Mouse (Mus musculus) forebrain, embryonic 10.5 days (tissue): Measurements from ENCODE around the gene Gm5142. TPM values are rescaled to one million over a fixed set of nuclear protein-coding genes. Genes with fewer than 3 reads are reported as not detected.

Source experiments
- DNase-seq: peaks from one replicate; pipeline ENCODE4 v3.0.0-alpha.2; 2017; ENCODE audit warnings: low spot score; ENCODE audit errors: extremely low spot score
- H3K27ac ChIP-seq: fragments of 300-500 bp; sonication (generic); 2 replicates; pipeline ENCODE4 v1.5.1; 2016; ENCODE audit warnings: mild to moderate bottlenecking
- H3K27me3 ChIP-seq: fragments of 300-500 bp; sonication (generic); 2 replicates; pipeline ENCODE4 v1.6.1; 2016; ENCODE audit warnings: mild to moderate bottlenecking; ENCODE audit not compliant: poor library complexity, severe bottlenecking
- H3K36me3 ChIP-seq: fragments of 300-500 bp; sonication (generic); replicated peaks from 2 replicates; pipeline ENCODE4 v1.6.1; 2016; ENCODE audit warnings: mild to moderate bottlenecking, moderate library complexity
- H3K4me1 ChIP-seq: fragments of 300-500 bp; sonication (generic); 2 replicates; pipeline ENCODE4 v1.6.1; 2016
- H3K4me3 ChIP-seq: fragments of 300-500 bp; sonication (generic); 2 replicates; pipeline ENCODE4 v1.5.1; 2016; ENCODE audit warnings: mild to moderate bottlenecking, moderate library complexity
- H3K9me3 ChIP-seq: fragments of 300-500 bp; sonication (generic); 2 replicates; pipeline ENCODE4 v1.6.1; 2016; ENCODE audit warnings: mild to moderate bottlenecking, moderate library complexity
- WGBS: fragments of 180-500 bp; shearing (Covaris S2); methylation state at CpG from one replicate; pipeline ENCODE4 v1.1.7; 2016; 5-methylcytosine and 5-hydroxymethylcytosine counted together
- polyA plus RNA-seq: library from polyadenylated mRNA; unstranded; fragments of >200 nt; fragmentation: Nextera tagmentation; extraction: Ambion mirVana; gene quantifications from 2 replicates; pipeline ENCODE4 v1.2.1, GENCODE M21; 2016

The Gm5142 gene
- polyA plus RNA-seq, 1 experiment from 2014 or later = not detected

DNA sequence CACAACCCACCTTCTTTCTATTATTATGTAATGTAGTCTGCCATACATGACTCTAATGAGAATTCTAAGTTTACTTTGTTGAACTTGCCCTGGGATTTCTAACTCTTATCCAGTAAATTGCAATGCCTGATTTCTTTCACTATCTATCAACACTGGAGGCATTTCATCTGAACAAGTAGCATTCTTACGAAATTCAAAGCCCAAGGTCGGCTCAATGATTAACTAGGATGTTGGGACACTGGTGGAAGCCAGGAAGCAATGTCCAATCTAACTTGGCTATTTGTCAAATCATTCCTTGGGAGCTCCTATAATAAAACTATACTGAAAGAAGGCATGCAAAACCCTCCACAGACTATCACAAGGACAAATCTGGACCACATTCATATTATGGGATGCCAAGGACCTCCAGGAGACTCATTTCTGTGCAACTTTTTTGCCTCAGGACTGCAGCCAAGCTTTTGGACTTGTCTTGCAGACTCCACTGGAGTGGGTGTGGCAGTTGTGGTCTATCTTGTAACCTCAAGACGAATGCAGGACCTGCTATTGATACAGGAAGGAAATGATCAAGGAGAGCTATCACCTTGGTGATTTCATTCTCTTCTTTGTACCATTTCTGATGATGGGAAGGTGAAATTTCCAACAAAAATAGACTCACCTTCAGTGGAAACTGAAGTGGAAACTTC is 21.4 kb downstream of the Gm5142 start:
- H3K4me1 ChIP-seq = no peaks in the 10 kb centered on the region
- H3K4me3 ChIP-seq = no peak overlapping the region
- H3K36me3 ChIP-seq = no peaks in the 10 kb centered on the region
- no peaks in the 10 kb centered on the region for H3K9me3 ChIP-seq
- 85% methylated on average over 3 of the region's 3 CpGs for WGBS
- H3K27ac ChIP-seq = no peak overlapping the region
- DNase-seq = no peak
- no peaks in the 10 kb centered on the region for H3K27me3 ChIP-seq

DNA sequence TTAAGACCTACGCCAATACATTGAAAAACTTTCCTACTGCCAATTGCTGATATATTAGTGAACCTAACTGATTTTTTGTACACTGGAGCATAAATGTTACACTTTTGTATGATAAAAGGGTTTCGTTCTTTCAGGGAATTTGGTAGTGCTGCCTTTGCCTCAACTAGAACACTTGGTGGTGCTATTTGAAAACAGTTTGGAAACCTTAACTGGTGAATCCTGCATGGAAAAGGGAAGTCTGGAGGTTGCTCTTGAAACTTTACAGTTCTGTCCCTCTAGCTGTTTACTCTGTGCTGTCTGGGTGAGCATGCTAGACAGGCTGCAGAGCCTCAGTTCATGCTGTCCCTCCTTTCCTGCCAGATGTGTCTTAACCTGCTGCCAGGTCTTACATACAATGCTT is 23.0 kb downstream of the Gm5142 start:
- WGBS = 84% methylated on average over 2 of the region's 2 CpGs
- H3K4me3 ChIP-seq = no peak overlapping the region
- H3K27ac ChIP-seq = no peak overlapping the region
- H3K4me1 ChIP-seq = no peaks in the 10 kb centered on the region
- no peaks in the 10 kb centered on the region for H3K36me3 ChIP-seq
- no peaks in the 10 kb centered on the region for H3K27me3 ChIP-seq
- DNase-seq = no peak
- H3K9me3 ChIP-seq = no peaks in the 10 kb centered on the region

DNA sequence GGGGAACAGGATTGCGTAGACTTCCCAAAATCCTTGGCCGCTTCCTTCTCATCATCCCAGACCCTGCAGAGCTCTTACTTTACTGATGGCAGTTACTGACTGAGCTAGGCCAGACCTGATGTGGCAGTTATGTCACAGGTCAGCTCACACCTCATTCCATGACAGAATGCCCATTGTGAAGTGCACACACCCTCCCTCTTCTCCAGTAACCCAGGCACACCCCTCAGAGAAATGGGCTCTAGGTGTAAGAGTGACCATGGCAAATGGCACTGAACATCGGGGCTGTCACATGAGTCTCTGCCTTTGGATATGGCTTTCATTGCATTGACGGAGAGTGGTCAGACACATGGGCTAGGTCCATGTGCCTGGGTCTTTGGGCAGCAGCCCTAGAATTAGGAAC is 35.8 kb downstream of the Gm5142 start, which contains the start of gene 1700129C05Rik:
Gene 1700129C05Rik (minus strand): TSS at position 101 of the 400 bp plus-strand sequence.
- H3K4me1 ChIP-seq = no peaks in the 10 kb centered on the region
- no peaks in the 10 kb centered on the region for H3K36me3 ChIP-seq
- no peak within 1 kb of the TSS for H3K27ac ChIP-seq
- 96% methylated on average over 4 of the region's 4 CpGs for WGBS
- H3K27me3 ChIP-seq = no peaks in the 10 kb centered on the region
- DNase-seq = no peak
- H3K9me3 ChIP-seq = no peaks in the 10 kb centered on the region
- H3K4me3 ChIP-seq = no peak within 1 kb of the TSS

DNA sequence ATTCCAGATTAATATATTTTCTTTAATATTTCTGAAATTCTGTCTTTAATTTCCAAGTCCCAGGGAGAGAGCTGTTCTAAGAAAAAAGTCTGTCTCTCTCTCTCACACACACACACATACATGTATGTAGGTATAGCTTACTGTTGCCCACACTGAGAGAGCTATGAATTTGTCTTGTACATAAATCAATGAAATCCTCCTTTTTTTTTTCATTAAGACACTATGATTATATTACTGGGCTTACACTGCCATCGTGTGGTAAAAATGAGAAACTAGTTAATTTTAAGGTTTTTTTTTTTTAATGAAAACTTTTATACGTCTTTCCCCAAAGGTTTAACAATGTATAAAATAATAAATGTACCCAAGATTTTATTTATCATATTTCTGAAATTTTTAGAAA is 64.3 kb downstream of the Gm5142 start:
- no peaks in the 10 kb centered on the region for H3K27me3 ChIP-seq
- H3K36me3 ChIP-seq = no peaks in the 10 kb centered on the region
- DNase-seq = no peak
- H3K4me3 ChIP-seq = no peak overlapping the region
- 10% methylated on average over 2 of the region's 2 CpGs for WGBS
- no peaks in the 10 kb centered on the region for H3K4me1 ChIP-seq
- no peak overlapping the region for H3K27ac ChIP-seq
- H3K9me3 ChIP-seq = no peaks in the 10 kb centered on the region

Other genes starting within 250 kb of the Gm5142 start
- gene 1700129C05Rik, start 35.9 kb downstream of the Gm5142 start, polyA plus RNA-seq = not detected in 2 replicates
- 121 and 127 TPM in 2 replicates for gene Rcbtb1, start 22.5 kb upstream of the Gm5142 start, polyA plus RNA-seq
- not detected in 2 replicates for gene Gm6904, start 81.5 kb upstream of the Gm5142 start, polyA plus RNA-seq
- gene Phf11a, start 118.8 kb upstream of the Gm5142 start, polyA plus RNA-seq = not detected in 2 replicates
- 0.21 and 0.26 TPM in 2 replicates for gene Phf11b, start 162.6 kb upstream of the Gm5142 start, polyA plus RNA-seq
- gene Phf11d, start 186.7 kb upstream of the Gm5142 start, polyA plus RNA-seq = 0.17 and 0.22 TPM in 2 replicates
- 0.51 and 0.79 TPM in 2 replicates for gene Phf11c, start 216.6 kb upstream of the Gm5142 start, polyA plus RNA-seq